Mouse (Mus musculus): ENCODE measurements around the gene Psip1.

Gene Psip1

DNA sequence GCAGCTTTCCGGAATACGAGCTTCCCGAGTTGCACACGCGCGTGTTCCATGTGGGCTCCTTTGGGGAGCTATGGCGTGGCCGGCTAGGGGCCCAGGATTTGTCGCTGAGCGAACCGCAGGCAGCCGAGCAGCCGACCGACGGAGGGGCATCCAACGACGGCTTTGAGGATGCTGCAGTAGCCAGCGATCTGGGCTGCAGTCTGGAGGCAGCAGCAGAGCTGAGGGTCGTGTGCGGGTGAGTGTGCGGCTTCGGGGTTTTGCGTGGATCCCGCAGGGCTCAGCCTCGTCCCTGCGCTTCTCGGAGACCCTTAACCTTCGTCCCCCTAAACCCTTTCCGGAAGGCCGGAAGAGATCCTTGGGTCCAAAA lies 68.5 kb downstream of the Psip1 start:
- peak in 1 of 2 experiments; percentile 22 for DNase-seq (ENCODE audit: low spot score in 2 of 2)

DNA sequence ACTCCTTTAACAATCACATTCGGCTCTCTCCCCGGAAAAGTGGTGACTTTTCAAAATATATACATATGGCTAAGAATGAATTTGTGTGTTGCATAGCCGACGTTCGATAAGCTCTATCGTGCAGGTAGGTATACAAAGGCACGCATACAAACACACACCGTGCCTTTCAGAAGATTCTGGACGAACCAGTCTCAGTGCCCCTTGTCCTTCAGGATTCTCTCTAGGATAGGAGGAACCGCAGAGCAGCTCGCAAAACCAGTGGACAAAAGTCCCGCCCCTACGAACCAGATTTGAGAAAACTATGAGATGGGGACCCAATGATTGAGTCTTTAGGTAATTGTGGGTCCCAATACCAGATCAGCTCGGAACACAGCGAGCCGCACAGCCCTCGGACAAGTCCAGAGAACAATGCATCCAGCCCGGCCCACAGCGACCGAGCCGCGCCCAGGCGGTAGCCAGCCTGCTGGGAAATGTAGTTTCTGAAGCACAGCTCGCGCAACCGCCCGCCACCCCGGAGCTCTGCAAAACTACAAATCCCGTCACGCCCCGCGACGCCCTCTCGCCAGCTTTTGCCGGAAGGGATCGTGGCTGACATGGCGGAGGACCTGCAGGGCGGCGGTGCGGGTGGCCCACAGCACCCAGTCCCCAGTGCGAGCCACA lies 69.0 kb downstream of the Psip1 start, which contains the start of gene Snapc3:
Snapc3 (plus strand) TSS at position 565 of the 660 bp plus-strand sequence.
- DNase-seq (ENCODE audit: low spot score in 2 of 2) = peak; percentile 94 to 95

DNA sequence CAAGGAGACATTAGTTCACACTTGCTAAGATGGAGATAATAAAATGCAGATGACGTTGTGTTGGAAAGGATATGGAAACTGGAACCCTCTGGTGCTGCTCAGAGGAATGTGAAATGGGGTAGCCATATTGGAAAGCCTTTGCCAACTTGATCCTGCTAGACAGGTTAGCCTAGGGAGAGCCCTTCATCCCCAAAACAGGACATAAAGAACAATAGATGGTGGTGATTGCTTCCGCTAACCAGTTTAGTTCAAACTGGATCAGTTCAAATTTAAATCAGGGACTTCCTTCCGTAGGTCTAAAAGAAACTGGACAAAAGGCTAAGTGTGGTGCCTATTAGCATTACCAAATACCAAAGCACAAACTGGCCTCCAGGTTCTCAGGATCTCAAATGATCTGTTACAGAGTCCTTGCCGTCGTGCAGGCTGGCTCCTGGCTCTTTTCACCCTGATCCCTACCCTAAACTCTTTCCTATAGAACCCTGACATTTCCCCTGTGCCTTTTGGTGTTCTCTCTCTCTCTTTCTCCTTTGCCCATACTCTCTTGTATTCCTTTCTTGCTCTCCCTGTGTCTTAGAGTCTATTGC lies 71.9 kb downstream of the Psip1 start:
- DNase-seq (ENCODE audit: low spot score in 2 of 2) = no peak

DNA sequence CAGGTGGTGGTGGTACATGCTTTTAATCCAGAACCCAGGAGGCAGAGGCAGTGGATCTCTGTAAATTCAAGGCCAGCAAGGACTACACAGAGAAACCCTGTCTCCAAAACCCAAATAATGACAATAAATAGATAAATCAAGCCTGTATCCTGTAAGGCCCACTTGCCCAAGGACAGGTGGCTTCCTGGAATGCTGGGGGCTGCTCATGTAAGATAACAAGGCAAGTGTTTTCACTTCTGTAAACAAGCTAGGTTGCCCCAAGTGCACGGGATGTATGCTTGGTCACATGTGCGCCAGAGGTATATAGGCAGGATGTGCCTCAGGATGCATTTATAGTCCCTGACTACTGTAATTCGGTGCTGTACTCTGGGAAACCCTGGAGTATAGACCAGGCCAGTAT lies 74.2 kb downstream of the Psip1 start:
- DNase-seq (ENCODE audit: low spot score in 2 of 2) = no peak

DNA sequence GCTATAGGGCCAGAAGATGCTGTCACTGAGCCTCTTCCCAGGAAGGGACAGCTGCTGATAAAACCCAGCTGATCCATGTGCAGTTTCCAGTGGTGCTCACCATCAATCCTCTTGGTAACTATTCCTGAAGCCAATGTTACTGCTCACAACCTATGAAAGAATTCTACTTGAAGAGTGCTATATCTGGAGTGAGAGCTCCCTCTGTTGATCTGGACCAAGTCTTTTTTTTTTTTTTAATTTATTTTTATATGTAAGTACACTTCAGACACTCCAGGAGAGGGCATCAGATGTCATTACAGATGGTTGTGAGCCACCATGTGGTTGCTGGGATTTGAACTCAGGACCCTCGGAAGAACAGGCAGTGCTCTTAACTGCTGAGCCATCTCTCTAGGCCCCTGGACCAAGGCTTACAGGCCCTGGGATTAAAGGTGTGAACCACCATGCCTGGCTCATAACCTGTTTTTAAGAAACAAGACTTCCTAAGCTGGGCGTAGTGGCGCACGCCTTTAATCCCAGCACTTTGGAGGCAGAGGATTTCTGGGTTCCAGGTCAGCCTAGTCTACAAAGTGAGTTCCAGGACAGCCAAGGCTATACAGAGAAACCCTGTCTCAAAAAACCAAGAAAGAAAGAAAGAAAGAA lies 76.3 kb downstream of the Psip1 start:
- DNase-seq (ENCODE audit: low spot score in 2 of 2) = no peak

DNA sequence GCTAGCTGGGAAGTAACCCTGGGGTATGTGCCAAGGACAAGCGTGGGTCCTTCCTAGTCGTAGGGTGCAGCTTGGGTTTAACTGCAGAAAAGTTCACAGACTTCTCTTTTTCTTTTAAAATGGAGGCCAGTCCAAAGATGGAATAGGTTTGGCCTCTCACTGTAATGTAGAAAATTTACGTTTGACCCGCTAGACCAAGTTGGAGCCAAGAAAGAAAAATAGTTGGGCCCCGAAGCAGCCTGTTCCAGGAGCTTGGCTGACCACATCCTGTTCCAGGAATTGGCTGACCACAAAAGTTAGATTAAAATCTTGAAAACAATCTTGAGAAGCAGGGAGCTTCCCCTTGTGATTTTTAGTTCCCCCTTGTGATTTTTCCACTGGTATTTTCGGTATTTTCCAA lies 78.6 kb downstream of the Psip1 start:
- no peak for DNase-seq (ENCODE audit: low spot score in 2 of 2)

All from cerebellum, postnatal 4 days (tissue).